Mouse (Mus musculus) heart, adult 2 months (tissue): ENCODE measurements around the gene Ssh2. TPM values are rescaled to one million over a fixed set of nuclear protein-coding genes. Genes with fewer than 3 reads are reported as not detected.
A peak's percentile ranks its signal among the peaks of the same experiment; 100 is the strongest.

Source experiments
- DNase-seq, 2 experiments: peaks; one replicate each; pipeline ENCODE4 v3.0.0; 2021
- H3K27ac ChIP-seq: fragments of 200-600 bp; 2 replicates; pipeline ENCODE4 v1.8.1; 2022
- H3K27me3 ChIP-seq: fragments of 200-500 bp; 2 replicates; pipeline ENCODE4 v1.6.1; 2012; ENCODE audit warnings: mild to moderate bottlenecking, low read length, inconsistent platforms, mixed read lengths; ENCODE audit not compliant: control insufficient read depth, insufficient read depth
- H3K36me3 ChIP-seq: fragments of 200-500 bp; 2 replicates; pipeline ENCODE4 v1.6.1; 2012; ENCODE audit warnings: low read length, inconsistent platforms; ENCODE audit not compliant: control insufficient read depth, insufficient read depth
- H3K4me1 ChIP-seq: fragments of 200-500 bp; 2 replicates; pipeline ENCODE4 v1.6.1; 2011; ENCODE audit warnings: low read length; ENCODE audit not compliant: control insufficient read depth, insufficient read depth
- H3K4me3 ChIP-seq: fragments of 200-600 bp; 2 replicates; pipeline ENCODE4 v1.8.1; 2022
- H3K79me2 ChIP-seq: fragments of 200-500 bp; replicated peaks from 2 replicates; pipeline ENCODE4 v1.6.1; 2012; ENCODE audit warnings: mild to moderate bottlenecking, inconsistent platforms, low read length, moderate library complexity, mixed read lengths; ENCODE audit not compliant: control insufficient read depth, insufficient read depth
- H3K9ac ChIP-seq: fragments of 200-500 bp; 2 replicates; pipeline ENCODE4 v1.6.1; 2012; ENCODE audit warnings: low read depth, mild to moderate bottlenecking, control low read depth, inconsistent platforms, low read length, mixed read lengths
- CTCF ChIP-seq: fragments of 200-600 bp; IDR thresholded peaks from 2 replicates; pipeline ENCODE4 v1.8.1; 2022; ENCODE audit warnings: antibody characterized with exemption, mild to moderate bottlenecking, moderate library complexity
- EP300 ChIP-seq: fragments of 200-500 bp; IDR thresholded peaks from 2 replicates; pipeline ENCODE4 v1.6.1; 2011; ENCODE audit warnings: low read depth, low read length, control low read depth; ENCODE audit not compliant: insufficient read depth
- POLR2A ChIP-seq: fragments of 200-500 bp; IDR thresholded peaks from 2 replicates; pipeline ENCODE4 v1.6.1; 2011; ENCODE audit warnings: mild to moderate bottlenecking, low read depth, low read length, control low read depth; ENCODE audit not compliant: insufficient read depth
- WGBS: fragments of 180-500 bp; shearing (Covaris S2); methylation state at CpG from one replicate; pipeline ENCODE4 v1.1.7; 2018; 5-methylcytosine and 5-hydroxymethylcytosine counted together
- intact Hi-C: fragments of 180-260 bp; cut with DNase I; formaldehyde crosslinking; loops from one replicate; pipeline ENCODE4 v1.15.1; 2025
- polyA plus RNA-seq: library from polyadenylated mRNA; depleted of rRNA; stranded (reverse); fragments of >200 nt; gene quantifications from 2 replicates; pipeline ENCODE4 v1.2.3, GENCODE M21; 2012
- total RNA-seq, 2 experiments: library from RNA; stranded (reverse); gene quantifications; 2 replicates each; pipeline ENCODE4 v1.2.3; 2021

The Ssh2 gene
- total and polyA plus RNA-seq, 3 experiments = 22.6 to 76.5 (median 73.7) TPM

- Histone ChIP-seq H3K4me1 (peaks cover 37% of the 10 kb centered on the region), H3K4me3 (no peak overlapping the region), H3K9ac (no peak overlapping the region), H3K27ac (peak overlapping the region; percentile 58), H3K79me2 (peaks cover 4% of the 10 kb centered on the region), H3K36me3 (peaks cover 64% of the 10 kb centered on the region), H3K27me3 (no peaks in the 10 kb centered on the region)
- DNase-seq = no peak
- TF ChIP-seq CTCF (no peak), POLR2A (no peak)
- WGBS = 15% methylated on average over 2 of the region's 2 CpGs
- intact Hi-C loops = loop anchor here (5.0 kb wide), 1 partner anchor 72 kb away; no protein-coding TSS in a partner anchor
Measured at GRCm38 (mm10) chr11:77369841-77370191, 153.7 kb downstream of the Ssh2 start.

GRCm38 (mm10) chr11:77371088-77371487 is 155.0 kb downstream of the Ssh2 start:
- peak overlapping the region; percentile 64 for H3K27ac ChIP-seq
- peaks cover 65% of the 10 kb centered on the region for H3K36me3 ChIP-seq
- intact Hi-C loops = no loop called here
- WGBS = 32% methylated on average over 3 of the region's 3 CpGs
- peaks cover 4% of the 10 kb centered on the region for H3K79me2 ChIP-seq
- TF ChIP-seq EP300 (no peak), CTCF (no peak), POLR2A (no peak)
- H3K9ac ChIP-seq = no peak overlapping the region
- H3K27me3 ChIP-seq = no peaks in the 10 kb centered on the region
- DNase-seq = no peak
- no peak overlapping the region for H3K4me3 ChIP-seq
- H3K4me1 ChIP-seq = peaks cover 34% of the 10 kb centered on the region

GRCm38 (mm10) chr11:77371696-77372095 is 155.6 kb downstream of the Ssh2 start:
- no peak for TF ChIP-seq CTCF
- no peak for TF ChIP-seq EP300
- no peak for TF ChIP-seq POLR2A
- no peak for DNase-seq
- H3K4me3 ChIP-seq = 0 out of 2 replicates have a peak overlapping the region, but pooled peaks have one; percentile 5
- H3K27ac ChIP-seq = peak overlapping the region; percentile 64
- H3K9ac ChIP-seq = no peak overlapping the region
- H3K79me2 ChIP-seq = peaks cover 4% of the 10 kb centered on the region
- intact Hi-C loops = no loop called here
- H3K27me3 ChIP-seq = no peaks in the 10 kb centered on the region
- H3K36me3 ChIP-seq = peaks cover 62% of the 10 kb centered on the region
- peaks cover 33% of the 10 kb centered on the region for H3K4me1 ChIP-seq

GRCm38 (mm10) chr11:77372196-77372904 is 156.3 kb downstream of the Ssh2 start:
- H3K79me2 ChIP-seq = peaks cover 6% of the 10 kb centered on the region
- peak overlapping the region; percentile 64 for H3K27ac ChIP-seq
- H3K27me3 ChIP-seq = no peaks in the 10 kb centered on the region
- 17% methylated on average over 8 of the region's 8 CpGs for WGBS
- peak; percentile 65; the same call in 1 of the 2 replicates for TF ChIP-seq EP300
- TF ChIP-seq CTCF = no peak
- TF ChIP-seq POLR2A = 0 out of 2 replicates have a peak, but pooled peaks have one; percentile 11
- intact Hi-C loops = no loop called here
- 0 out of 2 replicates have a peak overlapping the region, but pooled peaks have one; percentile 5 for H3K4me3 ChIP-seq
- H3K4me1 ChIP-seq = peaks cover 35% of the 10 kb centered on the region
- peaks cover 63% of the 10 kb centered on the region for H3K36me3 ChIP-seq
- no peak overlapping the region for H3K9ac ChIP-seq
- DNase-seq = peak; percentile 62 to 80

GRCm38 (mm10) chr11:77378622-77379021 is 162.5 kb downstream of the Ssh2 start:
- Histone ChIP-seq H3K27me3 (no peaks in the 10 kb centered on the region), H3K4me1 (peaks cover 15% of the 10 kb centered on the region), H3K27ac (no peak overlapping the region), H3K36me3 (peaks cover 39% of the 10 kb centered on the region), H3K4me3 (no peak overlapping the region), H3K79me2 (peaks cover 12% of the 10 kb centered on the region), H3K9ac (no peak overlapping the region)
- no peak for TF ChIP-seq EP300
- TF ChIP-seq CTCF = no peak
- TF ChIP-seq POLR2A = no peak
- intact Hi-C loops = no loop called here
- 81% methylated on average over 2 of the region's 2 CpGs for WGBS
- DNase-seq = no peak

- no peak overlapping the region for H3K4me3 ChIP-seq
- H3K9ac ChIP-seq = no peak overlapping the region
- 72% methylated on average over 3 of the region's 3 CpGs for WGBS
- no peak overlapping the region for H3K27ac ChIP-seq
- DNase-seq = no peak
- H3K36me3 ChIP-seq = peaks cover 55% of the 10 kb centered on the region
- H3K79me2 ChIP-seq = peaks cover 11% of the 10 kb centered on the region
- intact Hi-C loops = no loop called here
- H3K4me1 ChIP-seq = peaks cover 29% of the 10 kb centered on the region
- TF ChIP-seq CTCF (no peak), EP300 (no peak), POLR2A (no peak)
- no peaks in the 10 kb centered on the region for H3K27me3 ChIP-seq
Measured at GRCm38 (mm10) chr11:77381174-77381573, 165.1 kb downstream of the Ssh2 start.
